Mouse (Mus musculus) forebrain, embryonic 15.5 days (tissue): Measurements from ENCODE around the gene Alcam. TPM values are rescaled to one million over a fixed set of nuclear protein-coding genes. Genes with fewer than 3 reads are reported as not detected.

ENCODE experiments used
- ATAC-seq: fragments of 200-750 bp; cut with Nextera tagmentation; replicated peaks from 2 replicates; pipeline ENCODE4 v1.8.0; 2017; ENCODE audit warnings: mild to moderate bottlenecking, moderate TSS enrichment, moderate library complexity
- H3K27ac ChIP-seq: fragments of 300-500 bp; sonication (generic); replicated peaks from 2 replicates; pipeline ENCODE4 v1.5.1; 2015; ENCODE audit warnings: mild to moderate bottlenecking, inconsistent platforms
- H3K27me3 ChIP-seq: fragments of 300-500 bp; sonication (generic); 2 replicates; pipeline ENCODE4 v1.6.1; 2015; ENCODE audit warnings: inconsistent platforms
- H3K36me3 ChIP-seq: fragments of 300-500 bp; sonication (generic); 2 replicates; pipeline ENCODE4 v1.6.1; 2015; ENCODE audit warnings: mild to moderate bottlenecking, inconsistent platforms
- H3K4me1 ChIP-seq: fragments of 300-500 bp; sonication (generic); 2 replicates; pipeline ENCODE4 v1.6.1; 2015; ENCODE audit warnings: inconsistent platforms
- H3K4me2 ChIP-seq: fragments of 300-500 bp; sonication (generic); replicated peaks from 2 replicates; pipeline ENCODE4 v1.6.1; 2015; ENCODE audit warnings: mild to moderate bottlenecking, inconsistent platforms
- H3K4me3 ChIP-seq: fragments of 300-500 bp; sonication (generic); 2 replicates; pipeline ENCODE4 v1.5.1; 2015; ENCODE audit warnings: mild to moderate bottlenecking, inconsistent platforms
- H3K9ac ChIP-seq: fragments of 300-500 bp; sonication (generic); replicated peaks from 2 replicates; pipeline ENCODE4 v1.6.1; 2015; ENCODE audit warnings: mild to moderate bottlenecking, inconsistent platforms
- H3K9me3 ChIP-seq: fragments of 300-500 bp; sonication (generic); 2 replicates; pipeline ENCODE4 v1.6.1; 2016; ENCODE audit warnings: inconsistent platforms
- WGBS: fragments of 180-500 bp; shearing (Covaris S2); methylation state at CpG from one replicate; pipeline ENCODE4 v1.1.7; 2015; ENCODE audit warnings: mixed read lengths; 5-methylcytosine and 5-hydroxymethylcytosine counted together
- polyA plus RNA-seq: library from polyadenylated mRNA; unstranded; fragments of >200 nt; fragmentation: Nextera tagmentation; extraction: Ambion mirVana; gene quantifications from 2 replicates; pipeline ENCODE4 v1.2.1, GENCODE M21; 2015

The Alcam gene
- polyA plus RNA-seq, 1 experiment from 2014 or later, result 22.5 TPM

GRCm38 (mm10) chr16:52219069-52219468, 234.8 kb downstream of the Alcam start:
- no peak for ATAC-seq
- no peak overlapping the region for H3K27ac ChIP-seq
- 17% methylated on average over 2 of the region's 2 CpGs for WGBS

GRCm38 (mm10) chr16:52210844-52211606, 242.8 kb downstream of the Alcam start:
- H3K27me3 ChIP-seq, result no peaks in the 10 kb centered on the region
- H3K9ac ChIP-seq, result no peak overlapping the region
- no peak overlapping the region for H3K4me2 ChIP-seq
- H3K27ac ChIP-seq, result no peak overlapping the region; the same call in 1 of the 2 replicates
- WGBS, result 71% methylated on average over 8 of the region's 8 CpGs
- ATAC-seq, result no peak; the same call in 1 of the 2 replicates
- H3K36me3 ChIP-seq, result 0 out of 2 replicates have a peak, but pooled peaks cover 2% of the 10 kb centered on the region
- no peaks in the 10 kb centered on the region for H3K9me3 ChIP-seq
- H3K4me3 ChIP-seq, result no peak overlapping the region
- no peaks in the 10 kb centered on the region for H3K4me1 ChIP-seq

More at GRCm38 (mm10) chr16:52219069-52219468, 234.8 kb downstream of the Alcam start:
- H3K9me3 ChIP-seq, result no peaks in the 10 kb centered on the region
- no peaks in the 10 kb centered on the region for H3K27me3 ChIP-seq
- H3K4me2 ChIP-seq, result no peak overlapping the region
- no peak overlapping the region for H3K4me3 ChIP-seq
- no peaks in the 10 kb centered on the region for H3K36me3 ChIP-seq
- no peak overlapping the region for H3K9ac ChIP-seq
- H3K4me1 ChIP-seq, result no peaks in the 10 kb centered on the region; the same call in 1 of the 2 replicates

- no peak overlapping the region for H3K4me2 ChIP-seq
- H3K36me3 ChIP-seq, result peaks cover 20% of the 10 kb centered on the region
- no peak overlapping the region for H3K4me3 ChIP-seq
- no peak overlapping the region for H3K27ac ChIP-seq
- no peaks in the 10 kb centered on the region for H3K4me1 ChIP-seq
- no peaks in the 10 kb centered on the region for H3K9me3 ChIP-seq
- ATAC-seq, result no peak
- 97% methylated on average over 7 of the region's 7 CpGs for WGBS
- no peaks in the 10 kb centered on the region for H3K27me3 ChIP-seq
- H3K9ac ChIP-seq, result no peak overlapping the region
Observed at GRCm38 (mm10) chr16:52200107-52200506, 253.8 kb downstream of the Alcam start.
